Mouse (Mus musculus): Measurements from ENCODE around the gene Ugt1a9.

Ugt1a9 gene

GRCm38 (mm10) chr1:88212341-88213045 lies 141.9 kb downstream of the Ugt1a9 start:
- TF ChIP-seq GATA4 (IDR thresholded peaks at IDR 0.05; ENCODE audit: insufficient replicate concordance, low read length) = no peak

GRCm38 (mm10) chr1:88213061-88213460 lies 142.5 kb downstream of the Ugt1a9 start:
- no peak for TF ChIP-seq GATA4 (IDR thresholded peaks at IDR 0.05; ENCODE audit: insufficient replicate concordance, low read length)

GRCm38 (mm10) chr1:88213766-88214461 lies 143.3 kb downstream of the Ugt1a9 start:
- TF ChIP-seq GATA4 (IDR thresholded peaks at IDR 0.05; ENCODE audit: insufficient replicate concordance, low read length) = no peak

DNA sequence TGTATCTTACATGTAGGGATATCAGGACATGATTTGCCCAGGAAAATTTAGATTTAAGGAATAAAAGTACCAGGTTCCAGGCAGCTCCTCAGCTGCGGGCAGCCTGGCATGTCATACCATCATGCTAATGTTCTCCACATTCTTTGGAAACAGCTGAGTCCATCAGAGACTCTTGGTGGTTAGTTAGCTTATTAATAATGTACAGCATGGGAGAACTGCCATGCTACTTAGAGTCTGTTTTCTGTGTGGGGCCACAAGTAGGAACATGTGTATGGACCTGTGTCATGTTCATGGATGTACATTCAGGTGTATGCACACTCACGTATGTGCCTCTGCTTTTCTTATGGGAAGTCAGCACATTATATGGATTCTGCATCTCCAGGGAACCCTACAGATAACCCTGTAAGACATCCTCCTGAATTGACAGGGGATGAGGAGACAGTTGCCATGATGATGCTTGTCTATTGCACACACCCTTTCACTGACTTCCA lies 143.9 kb downstream of the Ugt1a9 start:
- no peak for TF ChIP-seq GATA4 (IDR thresholded peaks at IDR 0.05; ENCODE audit: insufficient replicate concordance, low read length)

- TF ChIP-seq GATA4 (IDR thresholded peaks at IDR 0.05; ENCODE audit: insufficient replicate concordance, low read length) = no peak
These were observed 145.1 kb downstream of the Ugt1a9 start for GRCm38 (mm10) chr1:88215466-88216380.

- TF ChIP-seq GATA4 (IDR thresholded peaks at IDR 0.05; ENCODE audit: insufficient replicate concordance, low read length) = no peak
These were observed 146.0 kb downstream of the Ugt1a9 start for GRCm38 (mm10) chr1:88216551-88216950.

- TF ChIP-seq GATA4 (IDR thresholded peaks at IDR 0.05; ENCODE audit: insufficient replicate concordance, low read length) = no peak
These were observed 146.5 kb downstream of the Ugt1a9 start for GRCm38 (mm10) chr1:88217144-88217543.

DNA sequence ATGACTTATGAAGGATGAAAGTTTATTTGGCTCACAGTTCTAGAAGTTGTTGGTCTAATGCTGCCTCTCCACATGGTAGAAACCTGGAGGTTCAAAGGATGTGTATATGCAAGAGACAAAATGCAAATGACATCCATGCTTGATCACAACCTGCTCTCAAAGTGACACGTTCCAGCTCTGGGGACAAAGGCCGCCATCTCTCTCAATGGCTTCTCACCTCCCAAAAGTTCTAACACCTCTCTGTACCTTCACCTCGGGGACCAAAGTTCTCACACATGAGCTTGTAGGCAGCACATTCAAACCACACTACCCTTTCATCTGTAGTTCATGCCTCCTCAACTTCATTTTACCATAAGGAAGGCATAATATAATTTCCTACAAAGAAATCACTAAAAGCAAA lies 147.0 kb downstream of the Ugt1a9 start:
- no peak for TF ChIP-seq GATA4 (IDR thresholded peaks at IDR 0.05; ENCODE audit: insufficient replicate concordance, low read length)

GRCm38 (mm10) chr1:88218051-88218450 lies 147.5 kb downstream of the Ugt1a9 start:
- TF ChIP-seq GATA4 (IDR thresholded peaks at IDR 0.05; ENCODE audit: insufficient replicate concordance, low read length) = no peak

DNA sequence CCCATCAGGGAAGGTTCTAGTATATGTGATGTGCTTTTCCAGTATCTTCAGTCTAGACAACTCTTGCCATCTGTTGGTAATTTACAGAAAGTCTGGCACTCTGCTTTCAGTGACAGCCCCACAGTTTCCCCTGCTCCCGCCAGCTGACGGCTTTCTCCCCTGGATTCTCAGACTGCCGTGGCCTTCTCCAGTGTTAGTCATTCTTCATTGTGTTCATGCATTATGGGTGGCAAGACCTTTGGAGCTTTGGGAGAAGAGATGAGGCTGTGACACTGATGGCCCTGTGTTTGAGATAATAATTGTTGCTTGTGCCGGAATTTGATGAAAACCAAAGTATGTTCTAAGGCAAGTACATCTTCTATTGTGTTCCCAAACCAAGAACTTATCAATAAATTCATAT lies 148.0 kb downstream of the Ugt1a9 start:
- TF ChIP-seq GATA4 (IDR thresholded peaks at IDR 0.05; ENCODE audit: insufficient replicate concordance, low read length) = no peak

DNA sequence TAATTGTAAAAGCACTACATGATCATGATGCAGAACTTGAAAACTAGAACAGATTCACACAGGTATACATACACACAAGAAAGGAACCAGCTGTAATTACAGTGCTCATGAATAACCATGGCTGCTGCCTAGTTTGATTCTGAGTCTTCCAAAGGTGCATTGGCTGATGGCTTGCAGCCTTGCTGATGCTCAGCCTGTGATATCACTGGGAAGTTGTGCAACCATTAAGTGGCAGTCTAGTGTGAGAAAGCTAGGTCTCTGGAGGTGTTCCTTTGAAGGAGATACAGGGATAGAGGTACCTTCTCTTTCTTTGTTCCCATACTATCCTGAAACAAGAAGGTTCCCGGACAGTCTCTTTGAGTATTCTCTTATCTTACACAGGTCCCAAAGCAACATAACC lies 148.5 kb downstream of the Ugt1a9 start:
- no peak for TF ChIP-seq GATA4 (IDR thresholded peaks at IDR 0.05; ENCODE audit: insufficient replicate concordance, low read length)

- TF ChIP-seq GATA4 (IDR thresholded peaks at IDR 0.05; ENCODE audit: insufficient replicate concordance, low read length) = no peak
These were observed 149.7 kb downstream of the Ugt1a9 start for GRCm38 (mm10) chr1:88220336-88220735.

- TF ChIP-seq GATA4 (IDR thresholded peaks at IDR 0.05; ENCODE audit: insufficient replicate concordance, low read length) = no peak
These were observed 151.6 kb downstream of the Ugt1a9 start for GRCm38 (mm10) chr1:88222216-88222615.

DNA sequence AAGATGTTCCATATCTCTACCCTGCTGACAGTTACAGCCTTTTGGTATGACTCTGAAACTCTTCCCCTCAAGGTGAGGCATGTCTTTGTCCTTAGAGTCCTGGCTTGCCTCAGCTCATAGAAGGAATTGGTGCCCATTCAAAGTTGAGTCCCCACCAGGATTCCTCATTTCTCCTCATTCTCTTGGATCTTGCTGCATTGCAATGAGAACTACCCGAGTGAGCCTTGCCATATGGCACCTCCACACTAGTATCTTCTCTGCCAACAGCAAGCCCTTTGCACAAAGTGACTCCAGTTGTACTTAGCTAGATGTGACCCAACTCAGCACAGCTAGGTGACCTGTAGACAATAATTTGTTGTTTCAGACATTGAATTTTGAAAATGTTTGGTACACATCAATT lies 153.0 kb downstream of the Ugt1a9 start:
- no peak for TF ChIP-seq GATA4 (IDR thresholded peaks at IDR 0.05; ENCODE audit: insufficient replicate concordance, low read length)

DNA sequence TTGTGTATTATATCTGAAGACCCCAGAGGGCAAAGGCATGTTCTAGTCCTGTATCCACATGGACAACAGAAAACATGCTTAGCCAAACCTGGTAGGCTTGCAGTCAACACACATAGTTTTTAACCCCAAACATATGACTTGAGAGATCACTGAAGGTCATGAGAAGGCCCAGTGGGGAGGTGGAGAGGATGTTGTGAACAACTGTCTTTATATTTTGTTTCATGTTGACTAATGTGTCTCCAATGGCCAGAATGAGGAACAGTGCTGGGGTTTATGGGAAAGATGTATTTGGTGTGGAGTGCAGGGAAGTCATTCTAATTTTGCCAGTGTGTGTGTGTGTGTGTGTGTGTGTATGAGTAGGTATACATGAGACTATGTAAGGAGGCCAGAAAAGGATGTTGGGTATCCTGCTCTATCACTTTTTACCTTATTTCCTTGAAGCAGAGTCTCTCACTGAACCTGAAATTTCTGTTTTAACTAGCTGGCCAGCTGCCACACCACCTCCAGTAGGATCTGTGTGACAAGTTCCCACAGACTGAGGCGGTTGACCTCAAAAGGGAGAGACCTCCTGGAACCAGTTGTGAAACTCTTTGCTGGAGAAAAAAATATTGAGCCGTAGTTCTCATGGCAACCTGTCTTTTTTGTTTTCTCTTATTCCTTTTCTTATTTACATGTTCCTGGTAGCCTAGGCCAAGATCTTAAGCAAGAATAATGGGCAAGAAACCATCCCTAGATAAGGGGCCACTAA lies 153.6 kb downstream of the Ugt1a9 start:
- no peak for TF ChIP-seq GATA4 (IDR thresholded peaks at IDR 0.05; ENCODE audit: insufficient replicate concordance, low read length)

All from liver, adult (tissue).